Mouse (Mus musculus) mouse embryonic stem cell (cell line): ENCODE measurements around the gene Odf2.

Source experiments
- in situ Hi-C, 2 experiments: fragments of 300-500 bp; cut with MboI; formaldehyde crosslinking; loops; 1 replicate in 1 of 2; 3 replicates in 1 of 2; pipeline ENCODE4 v1.14.3; 2019 to 2020; ENCODE audit warnings: low sequenced_read_pairs in 2 of 2, low pct_unique_long_range_greater_than_20kb in 1 of 2, mixed read lengths in 1 of 2; ENCODE audit not compliant: unreplicated experiment in 1 of 2

Gene Odf2

DNA sequence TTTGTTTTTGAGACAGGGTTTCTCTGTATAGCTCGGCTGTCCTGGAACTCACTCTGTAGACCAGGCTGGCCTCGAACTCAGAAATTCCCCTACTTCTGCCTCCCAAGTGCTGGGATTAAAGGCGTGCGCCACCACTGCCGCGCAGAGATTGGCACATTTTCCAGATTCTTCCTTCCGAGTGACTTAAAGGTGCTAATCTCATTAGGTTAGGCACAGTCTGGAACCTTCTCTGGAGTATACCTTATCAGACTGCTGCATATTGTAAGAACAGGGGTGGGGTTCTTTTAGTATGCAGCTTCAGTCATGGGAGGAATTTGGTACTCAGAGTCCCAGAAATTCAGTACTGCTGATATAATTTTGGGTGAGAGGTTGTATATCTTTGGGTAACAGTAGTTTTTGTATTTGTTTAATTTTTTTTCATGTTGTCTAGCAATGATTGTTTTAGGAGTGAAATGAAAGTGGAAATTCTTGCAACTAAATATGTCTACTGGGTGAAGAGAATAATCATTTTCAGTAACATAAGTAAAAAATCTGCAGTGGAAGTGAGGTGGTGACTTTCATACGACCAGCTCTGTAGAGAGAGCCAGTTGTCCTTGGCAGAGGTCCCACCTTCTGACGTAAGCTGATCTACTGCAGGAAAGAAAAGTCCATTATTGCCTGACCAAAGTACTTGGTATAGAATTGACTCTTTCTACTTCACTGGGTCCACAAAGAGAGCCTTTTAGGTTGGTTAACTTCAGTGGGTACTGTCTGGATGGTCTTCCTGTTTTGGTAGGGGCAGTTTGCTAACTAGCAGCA lies 83.0 kb downstream of the Odf2 start:
- in situ Hi-C loops = no loop called here

DNA sequence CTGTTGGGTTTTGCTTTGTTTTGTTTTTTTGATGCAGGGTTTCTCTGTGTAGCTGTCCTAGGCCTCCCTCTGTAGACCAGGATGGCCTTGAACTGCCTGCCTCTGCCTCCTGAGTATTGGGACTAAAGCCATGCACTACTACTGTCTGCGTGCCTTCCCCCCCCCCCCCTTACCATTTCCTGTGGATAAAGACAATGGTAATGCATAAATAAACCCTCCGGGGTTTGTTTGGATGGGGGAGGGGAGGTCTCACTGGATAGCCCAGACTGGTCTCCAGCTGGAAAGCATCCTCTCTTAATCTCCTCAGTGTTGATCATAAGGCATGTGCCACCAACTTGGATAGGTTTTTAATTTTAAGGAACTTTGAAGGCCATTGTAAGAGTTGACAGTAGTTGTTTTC lies 84.5 kb downstream of the Odf2 start:
- in situ Hi-C loops = no loop called here

DNA sequence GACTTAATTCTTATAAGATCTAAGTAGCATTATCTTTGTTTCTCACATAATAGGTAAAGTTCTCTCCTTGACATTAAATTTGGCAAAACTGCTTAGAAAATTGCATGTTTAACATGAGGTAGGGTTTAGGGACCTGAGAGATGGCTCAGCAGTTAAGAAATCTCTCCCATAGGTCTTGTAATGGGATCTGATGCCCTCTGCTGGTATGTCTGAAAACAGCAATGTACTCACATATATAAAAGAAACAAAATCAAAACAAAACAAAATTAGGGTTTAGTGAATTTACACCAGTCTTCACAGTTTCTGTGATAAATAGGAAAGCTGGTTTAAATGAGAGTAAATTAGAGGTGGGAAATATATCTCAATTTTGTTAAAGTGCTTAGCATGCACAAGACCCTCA lies 88.3 kb downstream of the Odf2 start:
- in situ Hi-C loops = no loop called here

DNA sequence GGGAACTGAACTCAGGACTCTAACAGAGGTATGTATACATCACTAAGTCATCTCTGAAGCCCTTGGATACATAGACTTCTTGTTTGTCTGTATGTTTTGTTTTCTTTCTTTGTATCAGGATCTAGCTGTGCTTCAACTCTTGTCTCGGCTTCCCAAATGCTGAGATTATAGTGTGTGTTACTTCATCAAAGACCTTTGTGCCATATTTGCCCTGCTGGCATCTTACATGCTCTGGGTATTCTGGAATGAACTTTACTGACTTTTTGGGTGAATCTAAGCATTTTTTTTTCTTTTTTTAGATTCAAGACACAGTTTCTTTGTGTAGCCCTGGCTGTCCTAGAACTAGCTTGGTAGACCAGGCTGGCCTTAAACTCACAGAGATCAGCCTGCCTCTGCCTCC lies 91.6 kb downstream of the Odf2 start:
- in situ Hi-C loops = no loop called here
